Mouse (Mus musculus) ovary, adult 18-20 months (tissue): ENCODE measurements around the gene Hist1h2bq.
A peak's percentile ranks its signal among the peaks of the same experiment; 100 is the strongest.
"Not testable (repeated sequence)": the region's sequence is repeated elsewhere in the genome, so short reads cannot be mapped to it uniquely, and the experiment has no call there.

Experiments used
- DNase-seq: peaks from one replicate; pipeline ENCODE4 v3.0.0; 2022; ENCODE audit warnings: low spot score, mixed read lengths

Gene Hist1h2bq

DNA sequence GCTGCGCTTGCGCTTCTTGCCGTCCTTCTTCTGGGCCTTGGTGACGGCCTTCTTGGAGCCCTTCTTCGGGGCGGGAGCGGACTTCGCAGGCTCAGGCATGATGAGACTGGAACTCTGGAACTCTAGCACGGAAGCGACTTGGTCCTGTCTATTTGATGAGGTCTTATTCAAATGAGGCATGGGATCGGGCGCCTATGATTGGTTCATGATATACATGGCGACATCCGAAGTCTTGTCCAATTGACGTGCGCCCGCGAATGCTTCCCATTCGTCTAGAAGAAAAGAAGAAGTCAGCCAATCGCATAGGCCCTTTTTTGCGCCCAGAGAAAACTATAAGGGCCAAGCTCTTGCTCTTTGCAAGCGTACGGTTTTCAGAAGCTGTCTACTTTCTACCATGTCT, at the start of gene Hist1h2bq, which contains the start of gene Hist1h2ao:
Hist1h2bq (minus strand) TSS at position 125 of the 400 bp plus-strand sequence.
Hist1h2ao (plus strand) TSS at position 393 of the 400 bp plus-strand sequence.
- DNase-seq, result not testable (repeated sequence)

DNA sequence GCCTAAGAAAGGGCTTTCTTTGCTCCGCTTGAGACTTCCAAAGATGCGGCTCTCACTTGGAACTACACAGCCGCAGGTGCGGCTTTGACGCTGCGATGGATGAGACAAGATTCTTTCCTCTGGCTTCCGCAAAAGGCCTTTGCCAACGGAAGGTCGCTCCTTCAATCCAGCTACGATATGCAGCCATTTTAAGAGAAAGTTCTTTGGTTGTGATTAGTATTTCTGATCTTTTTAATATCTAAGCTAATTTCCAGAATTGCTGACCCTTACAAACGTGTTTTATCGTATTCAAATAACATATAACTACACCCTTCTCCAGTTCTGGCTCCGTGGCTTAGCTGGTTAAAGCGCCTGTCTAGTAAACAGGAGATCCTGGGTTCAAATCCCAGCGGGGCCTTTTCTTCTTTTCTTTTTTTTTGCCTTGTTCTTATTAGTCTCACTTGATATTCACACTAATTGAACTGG, 45.7 kb upstream of the Hist1h2bq start:
- no peak for DNase-seq

DNA sequence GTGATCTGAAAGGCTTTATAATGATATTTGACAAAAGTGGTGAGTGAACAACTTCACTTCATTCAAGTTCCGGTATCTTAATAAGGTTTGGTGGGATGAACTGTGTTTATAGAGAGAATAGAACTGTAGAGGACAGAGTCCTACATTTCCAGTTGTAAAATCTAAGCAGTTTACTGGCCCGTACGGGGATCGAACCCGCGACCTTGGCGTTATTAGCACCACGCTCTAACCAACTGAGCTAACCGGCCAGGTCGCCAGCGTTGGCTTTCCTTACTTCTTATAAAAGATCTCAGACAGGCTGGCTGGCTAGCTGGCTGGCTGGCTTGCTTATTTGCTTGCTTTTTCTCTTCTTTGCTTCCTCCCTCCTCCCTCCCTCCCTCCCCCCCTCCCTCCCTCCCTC, 45.1 kb upstream of the Hist1h2bq start:
- DNase-seq, result peak; percentile 54

DNA sequence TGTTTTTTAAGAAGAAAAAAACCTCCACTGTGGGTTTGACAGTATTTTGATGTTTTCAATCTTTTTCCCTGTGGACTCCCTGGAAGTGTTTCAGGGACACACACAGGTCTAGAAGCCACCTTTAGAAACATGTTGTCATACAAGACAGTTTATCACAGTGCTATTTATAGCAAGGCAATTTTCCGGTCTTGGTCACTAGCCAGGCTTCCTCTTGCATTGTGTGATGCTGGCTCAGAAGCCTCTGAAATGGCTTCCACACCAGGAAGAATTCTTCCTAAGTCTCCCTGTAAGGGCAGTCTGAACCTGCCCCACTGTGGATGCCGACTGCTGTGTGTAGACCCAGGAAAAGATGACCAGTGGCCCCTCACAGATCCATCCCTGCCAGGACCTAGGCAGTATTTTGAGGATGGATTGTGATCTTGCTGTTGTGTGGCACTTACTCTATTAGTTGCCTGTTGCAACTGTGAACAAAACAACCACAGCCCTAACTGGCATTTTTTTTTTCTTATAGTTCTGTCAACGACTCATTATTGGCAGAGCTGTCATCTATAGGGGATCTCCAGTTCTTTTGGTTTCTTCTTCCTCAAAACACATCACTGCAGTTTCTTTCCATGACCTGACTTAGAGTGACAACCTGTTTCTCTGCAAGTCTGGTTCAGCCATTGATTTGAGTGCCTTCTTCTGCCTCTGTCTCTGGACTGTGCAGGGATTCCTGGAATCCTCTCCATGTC, 42.4 kb upstream of the Hist1h2bq start:
- peak; percentile 7 for DNase-seq

DNA sequence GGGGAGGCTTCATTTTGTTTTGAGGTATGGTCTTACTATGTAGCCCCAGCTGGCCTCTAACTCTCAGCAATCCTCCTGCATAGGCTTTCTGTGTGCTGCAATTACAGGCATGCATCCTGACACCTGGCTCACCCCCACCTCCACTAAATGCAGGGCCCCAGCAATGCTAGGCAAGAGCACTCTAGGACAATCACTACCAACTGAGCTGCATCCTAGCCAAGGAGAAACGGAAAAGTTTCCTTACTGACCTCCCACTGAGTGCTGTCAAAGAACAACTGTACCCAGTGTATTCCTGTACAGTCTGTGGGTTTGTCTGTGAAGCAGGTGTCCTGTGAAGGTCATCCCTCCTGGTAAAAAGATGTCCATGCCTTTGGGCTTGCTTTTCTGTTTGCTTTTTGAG, 40.7 kb upstream of the Hist1h2bq start:
- DNase-seq, result not testable (repeated sequence)

DNA sequence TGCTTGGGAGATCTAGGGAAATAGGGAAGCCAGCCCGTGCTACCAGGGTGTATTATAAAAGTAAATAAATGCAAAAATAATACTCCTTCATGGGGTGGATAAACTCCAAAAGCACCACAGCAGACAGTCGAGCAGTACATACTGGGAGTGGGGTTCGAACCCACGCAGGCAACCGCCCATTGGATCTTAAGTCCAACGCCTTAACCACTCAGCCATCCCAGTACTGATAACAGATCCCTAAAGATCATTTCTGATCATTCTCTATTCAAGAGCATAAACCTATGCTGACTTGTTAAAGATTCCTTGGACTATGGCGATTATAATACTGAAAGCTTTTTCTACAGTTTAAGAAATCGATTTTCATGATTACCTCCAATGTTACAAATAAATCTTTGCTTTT, 37.9 kb upstream of the Hist1h2bq start:
- DNase-seq, result no peak

DNA sequence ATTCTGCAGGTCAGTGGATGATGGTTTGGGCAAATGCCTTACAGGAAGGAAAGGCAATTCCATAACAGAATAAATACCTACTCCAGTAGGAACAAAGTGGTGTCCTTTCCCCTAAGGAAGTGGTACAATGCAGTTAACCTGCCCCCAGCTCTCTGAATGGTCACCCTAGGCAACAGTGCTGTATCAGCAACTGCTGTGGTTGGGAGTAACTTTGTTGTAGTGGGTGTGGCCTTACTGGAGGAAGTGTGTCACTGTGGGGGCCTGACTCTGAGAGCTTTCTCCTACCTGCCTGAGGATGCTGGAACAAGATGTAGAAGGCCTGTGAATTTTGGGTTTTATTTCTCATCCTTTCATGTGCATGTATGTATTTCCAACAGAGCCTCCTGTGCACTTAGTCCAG, 36.4 kb upstream of the Hist1h2bq start:
- DNase-seq, result not testable (repeated sequence)

DNA sequence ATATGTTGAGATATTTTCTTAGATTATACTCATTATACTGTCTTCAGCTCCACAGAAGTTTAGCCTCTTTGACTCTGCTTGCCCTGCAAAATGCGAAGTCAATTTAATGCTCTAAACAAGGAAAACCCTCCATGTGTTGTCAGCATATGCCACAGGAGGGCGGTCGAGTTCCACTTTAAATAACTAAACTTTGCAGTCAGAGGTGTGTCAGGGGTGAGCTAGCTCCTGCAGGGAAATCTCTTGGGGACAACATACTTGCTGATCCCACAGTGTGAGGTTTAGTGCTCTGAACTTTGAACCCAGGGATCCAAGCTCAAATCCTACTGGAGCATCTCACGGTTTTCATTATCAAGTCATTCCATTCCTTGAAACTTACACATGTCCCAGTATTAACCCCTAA, 30.5 kb upstream of the Hist1h2bq start:
- DNase-seq, result not testable (repeated sequence)

DNA sequence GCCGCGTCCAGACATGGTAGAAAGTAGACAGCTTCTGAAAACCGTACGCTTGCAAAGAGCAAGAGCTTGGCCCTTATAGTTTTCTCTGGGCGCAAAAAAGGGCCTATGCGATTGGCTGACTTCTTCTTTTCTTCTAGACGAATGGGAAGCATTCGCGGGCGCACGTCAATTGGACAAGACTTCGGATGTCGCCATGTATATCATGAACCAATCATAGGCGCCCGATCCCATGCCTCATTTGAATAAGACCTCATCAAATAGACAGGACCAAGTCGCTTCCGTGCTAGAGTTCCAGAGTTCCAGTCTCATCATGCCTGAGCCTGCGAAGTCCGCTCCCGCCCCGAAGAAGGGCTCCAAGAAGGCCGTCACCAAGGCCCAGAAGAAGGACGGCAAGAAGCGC, 23.5 kb upstream of the Hist1h2bq start, which contains the start of the genes Hist1h2ap and Hist1h2br:
Hist1h2ap (minus strand) TSS at position 47 of the 400 bp plus-strand sequence.
Hist1h2br (plus strand) TSS at position 283 of the 400 bp plus-strand sequence.
- not testable (repeated sequence) for DNase-seq

DNA sequence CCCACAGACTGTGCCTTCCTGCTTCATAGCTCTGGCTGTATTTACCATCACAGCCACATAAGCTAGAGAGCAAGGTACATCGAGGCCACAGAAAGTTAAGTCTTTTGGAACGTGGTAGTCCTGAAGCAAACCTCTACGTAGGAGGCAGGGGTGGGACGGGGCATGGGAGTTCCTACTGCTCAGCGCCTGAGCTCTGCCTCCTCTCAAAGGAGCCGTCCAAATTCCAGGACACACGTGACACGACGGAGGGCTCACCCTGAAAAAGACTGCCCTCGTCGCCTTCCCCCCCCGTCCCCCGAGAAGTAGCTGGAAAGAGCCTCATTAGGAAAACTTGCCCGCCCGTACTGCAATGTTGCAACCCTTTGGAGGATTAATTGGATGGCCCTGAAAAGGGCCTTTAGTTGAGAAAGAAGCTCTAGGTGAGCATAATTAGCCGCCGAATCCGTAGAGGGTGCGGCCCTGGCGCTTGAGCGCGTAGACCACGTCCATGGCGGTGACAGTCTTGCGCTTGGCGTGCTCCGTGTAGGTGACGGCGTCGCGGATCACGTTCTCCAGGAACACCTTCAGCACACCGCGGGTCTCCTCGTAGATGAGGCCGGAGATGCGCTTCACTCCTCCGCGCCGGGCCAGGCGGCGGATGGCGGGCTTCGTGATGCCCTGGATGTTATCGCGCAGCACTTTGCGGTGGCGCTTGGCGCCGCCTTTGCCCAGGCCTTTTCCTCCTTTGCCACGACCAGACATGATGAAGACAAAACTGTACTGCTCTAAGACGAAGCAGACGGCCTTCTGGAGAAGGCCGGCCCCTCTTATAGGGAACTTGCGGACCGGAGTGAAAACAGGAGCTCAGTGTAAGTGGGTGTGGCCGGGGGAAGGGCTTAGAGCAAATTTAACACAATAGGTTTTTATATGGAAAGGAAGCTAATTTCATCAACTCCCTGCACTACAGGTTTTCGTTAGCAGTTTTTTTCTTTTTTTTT, 21.7 kb upstream of the Hist1h2bq start, which contains the start of gene Hist1h4n:
Hist1h4n (minus strand) TSS at position 779 of the 977 bp plus-strand sequence.
- DNase-seq, result not testable (repeated sequence)

DNA sequence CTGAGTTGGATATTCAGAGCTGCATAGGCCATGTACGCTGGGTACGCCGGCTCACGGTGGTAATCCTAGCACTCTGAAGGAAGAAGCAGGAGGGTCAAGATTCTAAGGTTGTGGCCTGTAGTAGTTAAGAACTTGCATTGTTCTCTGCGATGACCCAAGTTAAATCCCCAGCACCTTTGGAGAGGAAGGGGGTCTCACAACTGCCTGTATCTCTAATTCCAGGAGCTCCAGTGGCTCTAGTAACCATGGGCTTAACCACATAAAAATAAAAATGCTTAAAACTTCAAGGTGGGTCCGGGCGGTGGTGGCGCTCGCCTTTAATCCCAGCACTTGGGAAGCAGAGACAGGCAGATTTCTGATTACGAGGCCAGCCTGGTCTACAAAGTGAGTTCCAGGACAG, 20.3 kb upstream of the Hist1h2bq start:
- no peak for DNase-seq

DNA sequence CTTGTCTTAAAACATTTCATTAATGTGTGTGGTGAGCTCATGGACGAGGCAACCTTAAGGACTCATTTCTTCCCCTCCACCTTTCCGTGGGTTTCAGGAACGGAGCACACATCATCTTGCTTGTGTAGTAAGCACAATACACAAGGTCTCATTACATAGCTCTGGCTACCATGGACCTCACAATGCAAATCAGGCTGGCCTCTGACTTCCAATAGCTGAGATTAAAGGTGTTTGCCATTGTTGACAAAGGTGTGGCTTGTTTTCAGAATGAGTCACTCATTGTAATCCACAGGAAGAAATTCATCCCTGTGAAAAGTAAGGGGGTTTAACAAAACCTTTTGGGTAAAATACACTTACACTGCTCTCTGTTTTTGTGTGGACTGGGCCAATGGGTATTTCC, 18.5 kb upstream of the Hist1h2bq start:
- DNase-seq, result no peak

DNA sequence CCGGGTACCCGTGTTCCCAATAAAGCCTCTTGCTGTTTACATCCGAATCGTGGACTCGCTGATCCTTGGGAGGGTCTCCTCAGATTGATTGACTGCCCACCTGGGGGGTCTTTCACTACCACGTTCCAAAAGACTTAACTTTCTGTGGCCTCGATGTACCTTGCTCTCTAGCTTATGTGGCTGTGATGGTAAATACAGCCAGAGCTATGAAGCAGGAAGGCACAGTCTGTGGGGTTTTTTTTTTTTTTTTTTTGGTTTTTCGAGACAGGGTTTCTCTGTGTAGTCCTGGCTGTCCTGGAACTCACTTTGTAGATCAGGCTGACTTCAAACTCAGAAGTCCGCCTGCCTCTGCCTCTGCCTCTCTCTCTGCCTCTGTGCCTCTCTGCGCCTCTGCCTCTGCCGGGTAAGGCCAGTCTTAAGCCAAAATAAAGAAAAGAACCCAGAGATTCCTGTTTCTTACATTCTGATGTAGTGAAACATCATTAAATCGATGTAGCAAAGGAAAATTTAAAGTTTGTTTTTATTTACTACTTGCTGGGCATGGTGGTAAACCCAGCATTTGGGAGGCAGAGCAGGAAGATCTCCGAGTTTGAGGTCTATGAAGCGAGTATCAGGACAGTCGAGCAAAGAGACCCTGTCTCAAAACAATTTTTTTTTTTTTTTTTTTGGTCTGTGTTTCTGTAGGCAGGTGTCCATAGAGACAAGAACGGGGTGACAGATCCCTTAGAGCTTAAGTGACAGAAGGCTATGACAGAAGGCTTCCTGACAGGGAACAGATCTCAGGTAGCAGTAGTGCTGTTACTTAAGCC, 10.3 kb upstream of the Hist1h2bq start:
- not testable (repeated sequence) for DNase-seq

DNA sequence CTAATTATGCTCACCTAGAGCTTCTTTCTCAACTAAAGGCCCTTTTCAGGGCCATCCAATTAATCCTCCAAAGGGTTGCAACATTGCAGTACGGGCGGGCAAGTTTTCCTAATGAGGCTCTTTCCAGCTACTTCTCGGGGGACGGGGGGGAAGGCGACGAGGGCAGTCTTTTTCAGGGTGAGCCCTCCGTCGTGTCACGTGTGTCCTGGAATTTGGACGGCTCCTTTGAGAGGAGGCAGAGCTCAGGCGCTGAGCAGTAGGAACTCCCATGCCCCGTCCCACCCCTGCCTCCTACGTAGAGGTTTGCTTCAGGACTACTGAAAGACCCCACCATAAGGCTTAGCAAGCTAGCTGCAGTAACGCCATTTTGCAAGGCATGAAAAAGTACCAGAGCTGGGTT, 2.1 kb upstream of the Hist1h2bq start:
- DNase-seq, result not testable (repeated sequence)

DNA sequence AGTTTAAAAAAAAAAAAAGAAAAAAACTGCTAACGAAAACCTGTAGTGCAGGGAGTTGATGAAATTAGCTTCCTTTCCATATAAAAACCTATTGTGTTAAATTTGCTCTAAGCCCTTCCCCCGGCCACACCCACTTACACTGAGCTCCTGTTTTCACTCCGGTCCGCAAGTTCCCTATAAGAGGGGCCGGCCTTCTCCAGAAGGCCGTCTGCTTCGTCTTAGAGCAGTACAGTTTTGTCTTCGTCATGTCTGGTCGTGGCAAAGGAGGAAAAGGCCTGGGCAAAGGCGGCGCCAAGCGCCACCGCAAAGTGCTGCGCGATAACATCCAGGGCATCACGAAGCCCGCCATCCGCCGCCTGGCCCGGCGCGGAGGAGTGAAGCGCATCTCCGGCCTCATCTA, 1.5 kb upstream of the Hist1h2bq start, which contains the start of gene Hist1h4m:
Hist1h4m (plus strand) TSS at position 208 of the 400 bp plus-strand sequence.
- peak; percentile 9 for DNase-seq

DNA sequence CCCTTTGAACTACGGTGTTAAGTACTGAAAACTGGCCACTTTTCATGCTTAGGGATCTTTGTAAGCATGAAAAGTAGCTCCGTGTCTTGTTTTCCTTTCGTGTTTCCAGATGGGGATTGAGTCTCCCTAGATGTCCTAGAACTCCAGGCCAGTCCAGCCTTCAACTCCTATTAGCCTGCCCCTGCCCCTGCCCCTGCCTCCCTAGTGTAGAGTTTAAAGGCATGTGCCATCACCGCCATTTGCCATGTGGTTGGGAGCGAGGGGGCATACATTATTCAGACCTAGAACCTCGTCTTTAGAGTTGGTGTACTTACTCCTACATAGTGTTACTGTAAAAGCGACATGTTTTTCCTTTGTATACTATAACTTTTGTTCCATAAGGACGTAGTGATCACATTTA, 1.1 kb upstream of the Hist1h2bq start:
- not testable (repeated sequence) for DNase-seq

DNA sequence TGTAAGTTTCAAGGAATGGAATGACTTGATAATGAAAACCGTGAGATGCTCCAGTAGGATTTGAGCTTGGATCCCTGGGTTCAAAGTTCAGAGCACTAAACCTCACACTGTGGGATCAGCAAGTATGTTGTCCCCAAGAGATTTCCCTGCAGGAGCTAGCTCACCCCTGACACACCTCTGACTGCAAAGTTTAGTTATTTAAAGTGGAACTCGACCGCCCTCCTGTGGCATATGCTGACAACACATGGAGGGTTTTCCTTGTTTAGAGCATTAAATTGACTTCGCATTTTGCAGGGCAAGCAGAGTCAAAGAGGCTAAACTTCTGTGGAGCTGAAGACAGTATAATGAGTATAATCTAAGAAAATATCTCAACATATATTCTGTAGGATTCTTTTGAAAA, 6.9 kb downstream of the Hist1h2bq start:
- DNase-seq, result not testable (repeated sequence)

DNA sequence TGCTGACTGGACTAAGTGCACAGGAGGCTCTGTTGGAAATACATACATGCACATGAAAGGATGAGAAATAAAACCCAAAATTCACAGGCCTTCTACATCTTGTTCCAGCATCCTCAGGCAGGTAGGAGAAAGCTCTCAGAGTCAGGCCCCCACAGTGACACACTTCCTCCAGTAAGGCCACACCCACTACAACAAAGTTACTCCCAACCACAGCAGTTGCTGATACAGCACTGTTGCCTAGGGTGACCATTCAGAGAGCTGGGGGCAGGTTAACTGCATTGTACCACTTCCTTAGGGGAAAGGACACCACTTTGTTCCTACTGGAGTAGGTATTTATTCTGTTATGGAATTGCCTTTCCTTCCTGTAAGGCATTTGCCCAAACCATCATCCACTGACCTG, 12.8 kb downstream of the Hist1h2bq start:
- not testable (repeated sequence) for DNase-seq

DNA sequence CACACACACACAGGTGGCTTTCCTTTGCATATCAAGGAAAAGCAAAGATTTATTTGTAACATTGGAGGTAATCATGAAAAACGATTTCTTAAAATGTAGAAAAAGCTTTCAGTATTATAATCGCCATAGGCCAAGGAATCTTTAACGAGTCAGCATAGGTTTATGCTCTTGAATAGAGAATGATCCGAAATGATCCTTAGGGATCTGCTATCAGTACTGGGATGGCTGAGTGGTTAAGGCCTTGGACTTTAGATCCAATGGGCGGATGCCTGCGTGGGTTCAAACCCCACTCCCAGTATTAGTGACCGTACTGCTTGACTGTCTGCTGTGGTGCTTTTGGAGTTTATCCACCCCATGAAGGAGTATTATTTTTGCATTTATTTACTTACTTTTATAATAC, 14.4 kb downstream of the Hist1h2bq start:
- DNase-seq, result no peak

DNA sequence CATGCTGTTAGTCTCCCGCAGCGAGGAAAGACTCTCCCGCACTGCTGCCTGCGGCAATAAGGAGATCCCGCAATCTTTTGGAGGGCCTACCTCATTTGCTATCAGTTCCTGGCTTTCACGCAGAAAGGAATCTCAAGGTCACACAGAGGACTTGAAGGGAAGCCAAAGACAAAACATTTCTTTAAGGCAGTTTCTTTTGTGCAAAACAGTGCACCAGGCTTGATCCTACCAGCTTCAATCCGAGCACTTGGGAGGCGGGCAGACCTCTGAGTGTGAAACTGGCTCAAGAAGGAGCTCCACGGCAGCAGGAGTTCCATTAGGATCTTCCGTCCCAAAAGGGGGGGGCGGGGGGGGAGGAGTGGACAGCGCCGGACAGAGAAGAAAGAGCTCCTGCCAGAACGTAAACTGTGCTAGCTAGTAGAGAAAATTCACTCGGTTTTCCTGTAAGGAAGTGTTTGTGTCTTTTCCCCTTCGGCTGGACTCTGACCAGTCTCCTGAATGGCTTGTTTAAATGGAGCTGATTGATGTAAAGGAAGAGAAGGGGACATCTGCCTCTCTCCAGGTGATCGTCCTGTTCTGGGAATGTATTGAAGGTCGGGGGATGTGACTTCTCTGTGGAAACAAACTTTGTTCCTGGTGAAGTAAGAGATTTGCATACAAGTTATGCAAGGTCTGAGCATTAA, 19.3 kb downstream of the Hist1h2bq start:
- no peak for DNase-seq

DNA sequence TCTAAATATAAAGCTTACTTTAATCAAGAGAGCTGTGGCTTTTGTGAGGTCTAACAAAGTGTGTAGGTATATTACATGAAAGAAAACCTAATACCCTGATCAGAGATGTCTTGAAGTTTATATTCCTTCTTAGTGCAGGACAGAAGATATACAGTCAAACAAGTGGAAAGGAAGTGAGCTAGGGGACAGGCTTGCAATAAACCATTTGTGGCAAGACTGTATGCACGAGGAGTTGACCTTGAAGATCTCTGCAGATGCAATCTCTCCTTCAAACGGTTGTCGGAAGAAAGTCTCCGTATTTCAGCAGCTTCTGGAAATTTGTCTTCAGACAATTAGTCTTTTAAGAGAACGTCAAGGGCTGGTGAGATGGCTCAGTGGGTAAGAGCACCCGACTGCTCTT, 20.1 kb downstream of the Hist1h2bq start:
- DNase-seq, result no peak
